Mouse (Mus musculus) heart, adult 8-10 months (tissue): ENCODE data around the gene Shisal1. TPM values are rescaled to one million over a fixed set of nuclear protein-coding genes. Genes with fewer than 3 reads are reported as not detected.

Experiments
- DNase-seq: peaks from one replicate; pipeline ENCODE4 v3.0.0; 2022; ENCODE audit warnings: low spot score
- total RNA-seq, 4 experiments: library from RNA; stranded (reverse); gene quantifications; 2 replicates each; pipeline ENCODE4 v1.2.4; 2022

The Shisal1 gene
- total RNA-seq, 4 experiments from 2014 or later, result 1.0 to 1.6 (median 1.5) TPM

DNA sequence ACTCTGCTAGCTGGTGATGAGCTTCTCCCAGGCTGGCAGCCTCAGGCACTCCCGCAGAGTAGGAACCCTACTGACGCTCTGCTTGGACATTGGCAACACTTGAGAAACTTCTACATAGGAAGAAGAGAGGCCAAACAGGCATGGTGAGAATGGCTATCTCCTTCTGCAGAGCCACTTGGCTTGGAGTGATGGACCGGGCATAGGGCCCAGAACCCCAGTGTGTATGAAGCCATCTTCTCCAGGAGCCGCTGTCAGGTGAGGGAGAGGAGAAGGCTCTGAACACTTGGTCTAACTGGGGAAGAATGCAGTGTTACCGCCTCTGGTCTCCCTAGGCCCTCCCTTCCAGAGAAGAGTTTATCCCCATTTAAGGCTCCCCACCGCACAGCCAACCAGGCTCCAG is 19.3 kb downstream of the Shisal1 start:
- DNase-seq, result no peak

DNA sequence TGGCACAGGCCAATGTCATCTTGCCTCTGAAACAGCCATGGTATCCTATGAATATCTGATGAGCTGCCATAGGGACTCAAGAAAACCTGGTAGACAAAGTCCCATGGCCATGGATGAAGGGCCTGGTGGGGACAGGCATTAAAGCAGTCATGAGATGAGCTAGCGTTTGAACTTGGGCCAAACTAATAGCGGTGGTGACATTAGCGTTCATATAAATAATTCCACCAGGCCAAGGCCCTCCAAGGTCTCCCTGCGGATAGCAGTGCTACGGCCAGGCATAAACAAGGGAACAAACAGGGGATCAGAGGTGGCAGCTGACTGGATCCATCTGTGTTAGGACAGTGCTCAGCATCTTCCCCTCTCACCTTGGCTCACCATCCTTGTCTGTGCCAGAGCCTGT is 21.2 kb downstream of the Shisal1 start:
- no peak for DNase-seq

DNA sequence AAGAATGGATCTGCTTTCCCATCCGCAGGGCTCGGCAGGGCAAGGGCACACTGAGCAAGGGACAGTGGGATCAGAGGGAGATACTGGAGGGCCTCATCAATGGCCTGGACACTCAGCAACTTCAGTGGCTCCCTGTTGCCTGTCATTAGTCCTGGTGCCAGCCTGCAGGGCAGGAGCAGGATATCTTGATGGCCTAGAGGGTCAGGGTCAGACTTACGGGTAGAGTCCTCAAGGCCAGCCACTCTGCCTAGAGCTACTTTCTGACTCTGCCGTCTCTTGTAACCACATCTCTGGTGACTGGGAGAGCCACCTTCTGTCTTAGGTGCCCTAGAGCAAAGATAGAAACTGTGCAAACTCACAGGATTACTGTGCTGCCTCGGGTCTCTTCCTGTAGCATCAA is 23.1 kb downstream of the Shisal1 start:
- no peak for DNase-seq

DNA sequence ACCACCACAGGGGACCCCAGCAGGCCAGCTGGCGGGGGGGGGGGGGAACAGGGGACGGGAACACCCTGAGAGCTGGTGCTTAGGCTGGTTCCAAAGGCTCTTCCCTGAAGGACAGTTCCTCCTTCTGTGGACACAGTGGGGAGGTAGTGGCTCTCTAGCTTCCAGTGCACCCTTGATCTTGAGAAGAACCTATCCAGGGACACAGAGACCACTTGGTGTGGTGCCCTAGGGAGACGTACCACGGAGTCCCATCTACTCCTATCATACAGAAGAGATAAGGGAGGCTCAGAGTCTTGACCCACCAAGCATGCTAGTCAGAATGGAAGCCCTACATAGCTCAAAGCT is 28.7 kb downstream of the Shisal1 start:
- no peak for DNase-seq

DNA sequence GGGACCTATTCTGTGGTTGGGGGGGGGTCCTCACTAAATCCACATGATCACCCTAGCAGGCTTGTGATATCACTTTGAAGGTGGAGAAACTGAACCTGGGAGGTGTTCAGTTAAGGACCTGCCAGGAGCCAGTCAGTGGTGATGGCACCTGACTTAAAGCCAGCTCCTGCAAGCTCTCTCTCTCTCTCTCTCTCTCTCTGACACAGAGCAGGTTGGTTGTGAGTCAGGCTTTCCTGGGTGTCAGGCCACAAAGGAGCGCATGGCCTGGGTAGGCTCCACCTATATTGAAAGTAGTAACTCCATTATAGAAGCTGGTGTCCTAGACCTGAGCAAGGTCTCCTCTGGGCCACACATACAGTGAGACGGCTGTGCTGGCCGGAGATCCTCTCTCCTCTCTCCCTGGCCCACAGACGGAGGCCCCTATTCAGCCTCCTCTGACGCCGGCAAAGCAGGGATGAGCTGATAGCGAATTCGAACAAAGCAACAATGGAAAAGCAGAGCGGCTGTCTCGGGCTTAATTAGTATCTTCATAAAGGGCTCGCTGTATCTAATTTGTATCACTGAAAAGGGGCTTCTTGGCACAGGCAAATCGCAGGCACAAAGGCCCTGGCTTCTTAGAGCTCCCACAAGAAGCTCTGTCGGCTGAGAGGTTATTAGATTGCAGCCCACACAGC is 29.2 kb downstream of the Shisal1 start:
- DNase-seq, result no peak

DNA sequence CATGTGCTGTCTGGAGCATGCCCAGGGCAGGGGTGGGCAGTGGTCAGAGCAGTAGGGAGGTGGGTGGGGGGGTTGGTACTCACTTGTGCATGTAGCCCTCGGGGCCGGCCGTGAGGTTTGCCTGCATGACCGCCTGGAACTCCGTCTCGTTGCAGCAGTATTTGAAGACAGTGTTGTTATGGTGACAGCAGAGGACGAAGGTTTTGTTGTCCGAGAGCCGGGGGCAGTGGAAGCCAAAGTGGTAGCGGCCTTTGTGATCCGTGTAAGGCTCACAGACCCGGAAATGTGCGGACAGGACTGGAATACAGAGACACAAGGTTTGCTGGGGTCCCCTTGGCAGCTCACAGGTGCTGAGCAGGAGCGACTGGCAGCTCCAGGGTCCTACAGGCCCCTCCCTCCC is 29.9 kb downstream of the Shisal1 start:
- no peak for DNase-seq

DNA sequence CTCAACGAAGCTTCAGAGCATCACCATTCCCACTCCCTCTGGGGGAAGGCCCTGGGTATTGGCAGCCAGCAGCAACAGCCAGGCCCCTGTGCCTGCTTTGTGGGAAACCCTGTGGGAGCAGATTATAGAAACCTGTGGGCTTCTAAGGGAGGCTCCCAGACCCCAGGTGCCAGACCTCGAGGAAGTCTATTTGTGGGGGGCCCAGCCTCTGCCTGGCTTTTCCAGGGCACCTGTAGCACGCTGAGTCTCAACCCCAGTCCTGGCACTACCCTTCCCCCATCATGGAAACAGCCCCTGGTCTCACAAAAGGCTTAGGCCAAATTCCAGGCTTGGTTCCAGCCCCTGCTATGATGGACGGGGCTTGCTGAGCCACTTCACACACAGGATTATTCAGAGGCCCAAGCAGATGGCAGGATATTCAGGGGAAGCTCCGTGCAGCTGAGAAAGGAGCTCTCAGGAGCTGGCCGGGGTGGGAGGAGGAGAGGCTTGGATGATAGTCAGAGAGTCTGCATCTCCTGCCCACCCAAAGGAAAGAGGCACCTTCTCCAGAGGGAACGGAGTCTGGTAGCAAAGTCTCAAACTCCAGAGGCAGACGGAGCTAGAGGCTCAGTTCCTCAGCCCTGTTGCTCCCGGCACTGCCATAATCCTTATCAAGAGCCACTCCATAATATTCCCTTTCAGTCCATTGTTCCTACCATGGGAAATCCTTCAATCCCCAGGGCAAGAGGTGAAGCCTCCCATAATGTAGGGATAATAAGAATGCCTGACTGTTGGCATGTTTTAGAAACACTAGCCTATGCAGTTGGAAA is 32.7 kb downstream of the Shisal1 start:
- no peak for DNase-seq

DNA sequence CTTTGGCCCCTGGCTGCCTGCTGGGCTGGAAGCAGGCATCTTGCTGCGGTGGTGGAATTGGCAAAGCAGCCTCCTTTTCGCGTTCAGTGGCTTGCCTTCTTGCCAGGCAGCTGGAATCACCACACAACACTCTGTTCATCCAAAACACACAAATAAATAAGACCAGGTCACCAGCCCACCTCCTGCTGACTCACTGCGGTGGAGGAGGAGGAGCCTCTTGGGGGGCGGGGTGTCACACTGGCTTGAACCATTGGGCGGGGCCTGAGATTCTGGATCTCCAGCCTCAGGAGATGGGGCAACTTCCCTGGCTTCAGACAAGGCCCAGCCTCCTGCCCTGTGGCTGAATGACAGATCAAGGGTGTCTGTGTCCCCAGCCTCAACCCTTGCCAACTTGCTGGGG is 34.5 kb downstream of the Shisal1 start:
- DNase-seq, result peak; percentile 53

DNA sequence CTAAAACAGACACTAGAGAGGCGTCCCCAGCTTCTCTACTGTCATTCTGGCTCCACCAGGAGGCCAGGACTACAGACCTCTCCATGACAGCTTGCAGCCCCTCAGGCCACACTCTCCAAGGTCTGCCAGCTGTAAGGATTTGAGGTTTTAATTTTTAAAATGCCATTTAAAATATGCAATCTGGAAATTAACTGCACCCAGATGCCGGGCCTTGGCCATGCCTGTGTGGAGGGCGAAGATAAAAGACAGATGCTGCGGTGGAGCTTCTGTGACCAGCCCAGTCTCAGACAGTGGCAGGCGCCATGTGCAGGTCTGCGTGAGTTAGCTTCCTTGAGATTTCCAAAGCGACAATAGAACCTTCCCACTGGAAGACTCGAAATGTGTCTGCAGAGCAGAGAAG is 36.8 kb downstream of the Shisal1 start:
- no peak for DNase-seq

DNA sequence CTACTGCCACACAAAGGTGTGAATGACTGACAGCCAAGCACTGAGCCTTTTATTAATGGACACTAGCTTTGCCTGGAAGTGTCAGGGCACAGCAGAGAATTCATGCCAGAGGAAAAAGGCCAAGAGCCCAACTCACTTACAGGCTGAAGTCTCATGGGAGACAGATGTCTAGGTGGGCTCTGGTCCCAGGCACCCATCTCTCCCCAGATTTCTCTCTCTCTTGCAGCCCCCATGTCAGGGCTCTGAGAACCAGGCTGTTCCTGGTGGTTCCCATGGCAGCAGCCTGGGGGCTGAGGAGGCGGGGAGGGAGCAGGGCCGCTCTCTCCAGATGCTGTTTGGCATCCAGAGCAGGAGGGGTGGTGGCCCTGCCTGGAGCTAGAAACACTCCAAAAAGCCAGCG is 38.3 kb downstream of the Shisal1 start:
- DNase-seq, result no peak

DNA sequence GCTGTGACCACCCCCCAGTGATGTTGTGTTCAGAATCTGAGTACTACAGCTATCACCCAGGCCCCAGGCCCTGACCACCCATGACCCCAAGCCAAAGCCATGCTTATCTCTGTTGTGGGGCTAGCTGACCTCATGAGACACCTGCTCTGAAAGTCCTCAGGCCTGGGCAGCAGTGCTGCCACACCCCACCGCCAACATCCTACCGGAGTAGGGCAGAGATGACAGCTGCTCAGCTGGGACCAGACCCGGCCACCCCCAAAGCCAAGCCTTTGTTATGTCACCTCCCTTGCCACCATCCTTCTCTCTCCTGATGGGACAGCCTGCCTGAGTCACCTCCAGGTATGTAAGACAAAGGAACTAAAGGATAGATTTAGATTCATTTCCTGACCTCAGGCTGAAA is 41.1 kb downstream of the Shisal1 start:
- no peak for DNase-seq

DNA sequence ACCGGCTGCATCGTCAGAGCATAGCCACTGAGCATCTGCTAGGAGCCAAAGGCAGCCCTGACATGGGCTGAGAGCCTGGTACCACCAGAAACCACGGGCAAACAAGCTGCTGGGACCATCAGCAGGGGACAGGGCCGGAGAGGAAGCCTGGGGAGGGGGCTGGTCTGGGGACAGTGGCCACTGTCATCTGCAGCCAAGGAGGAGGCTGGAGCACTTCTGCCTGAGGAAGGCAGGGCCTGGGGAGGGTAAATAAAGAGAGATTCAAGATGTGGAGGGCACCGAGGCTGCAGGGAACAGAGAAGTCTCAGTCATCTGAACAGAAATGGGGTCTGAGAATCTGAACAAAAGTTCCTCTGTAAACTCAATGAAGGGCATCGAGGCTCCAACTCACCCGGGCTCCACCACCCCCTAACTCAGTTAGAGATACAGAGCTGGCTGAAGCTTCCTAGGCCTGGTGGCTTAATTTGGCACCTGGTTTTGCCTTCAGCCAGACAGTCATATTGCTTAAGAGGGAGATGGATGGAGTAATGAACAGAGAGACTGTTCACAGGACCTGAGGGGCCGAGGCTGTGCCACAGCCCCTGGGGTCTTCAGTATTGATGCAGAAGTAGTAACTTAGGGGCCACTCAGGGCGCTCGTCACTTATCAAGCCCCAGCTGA is 43.3 kb downstream of the Shisal1 start:
- no peak for DNase-seq

DNA sequence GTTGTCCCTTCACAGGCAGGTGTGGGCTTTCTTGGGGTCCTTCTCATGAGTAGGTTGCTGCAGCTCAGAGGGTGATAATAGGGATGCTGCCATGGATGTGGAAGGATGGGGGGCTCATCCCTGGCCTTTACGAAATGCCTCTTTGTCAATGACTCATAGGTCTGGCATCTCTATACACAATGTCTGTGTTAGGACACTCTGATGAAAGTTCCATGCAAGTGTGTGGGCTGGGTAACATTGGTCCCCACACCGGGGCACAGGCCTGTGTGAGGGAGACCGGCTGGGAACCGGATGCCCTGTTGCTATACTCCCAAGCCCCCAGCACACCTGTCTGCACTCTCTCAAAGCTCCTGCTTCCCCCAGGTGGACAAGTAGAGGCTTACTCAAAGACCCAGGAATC is 48.3 kb downstream of the Shisal1 start:
- DNase-seq, result no peak

DNA sequence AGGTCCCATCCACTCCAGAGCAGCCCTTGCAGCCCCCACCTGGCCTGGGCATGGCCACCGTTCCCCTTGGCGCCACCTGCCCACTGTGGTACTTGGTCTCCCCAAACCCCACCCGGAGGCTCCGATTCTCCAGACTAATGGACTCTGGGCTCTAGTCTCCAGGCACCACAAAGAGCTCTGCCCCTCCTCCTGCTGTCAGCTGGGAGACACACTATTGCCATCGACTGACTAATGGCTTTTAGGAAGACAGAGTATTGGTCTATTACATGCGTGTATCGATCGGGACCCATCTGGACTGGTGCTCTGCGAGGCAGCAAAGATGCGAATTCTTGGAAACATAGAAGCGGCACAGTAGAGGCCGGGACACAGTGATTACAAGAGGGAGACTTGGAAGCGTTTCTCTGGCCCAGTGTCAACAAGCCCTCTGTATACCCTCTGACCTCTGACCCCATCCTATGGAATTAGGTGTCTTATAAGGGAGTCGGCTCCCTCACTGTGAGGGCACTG is 49.2 kb downstream of the Shisal1 start:
- DNase-seq, result no peak

DNA sequence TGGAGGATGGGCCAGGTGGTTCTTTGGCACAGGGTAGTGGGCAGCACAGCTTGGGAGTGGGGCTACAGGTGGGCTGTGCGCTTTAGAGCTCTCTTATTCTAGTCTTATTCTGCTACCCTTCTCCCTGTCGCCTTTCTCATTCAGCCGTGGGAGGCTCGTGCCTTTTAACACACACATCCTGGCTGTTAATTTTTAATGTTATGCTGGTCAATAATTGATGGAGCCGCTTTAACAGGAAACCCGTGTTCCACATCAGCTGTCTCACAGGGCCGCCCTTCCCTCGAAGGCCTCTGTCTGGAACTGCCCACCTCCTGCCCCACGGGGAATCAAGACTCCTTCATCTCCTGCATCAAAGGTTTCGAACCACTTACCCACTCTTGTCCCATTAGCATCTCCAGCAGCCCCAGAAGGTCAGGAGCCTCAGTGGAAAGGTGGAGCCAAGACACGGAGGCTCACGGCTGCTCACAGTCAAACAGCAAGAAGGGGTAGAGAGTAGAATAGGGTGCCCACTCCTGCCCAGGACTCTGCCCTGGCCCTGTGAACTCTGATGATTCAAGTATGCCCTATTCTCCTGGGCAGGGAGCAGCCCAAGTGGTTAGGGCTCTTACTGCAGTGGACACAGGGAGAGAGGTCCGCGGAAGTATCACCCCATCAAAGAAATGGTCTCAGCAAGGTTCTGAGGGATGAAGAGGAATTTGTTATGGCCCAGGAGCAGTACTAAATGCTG is 51.4 kb downstream of the Shisal1 start:
- no peak for DNase-seq

DNA sequence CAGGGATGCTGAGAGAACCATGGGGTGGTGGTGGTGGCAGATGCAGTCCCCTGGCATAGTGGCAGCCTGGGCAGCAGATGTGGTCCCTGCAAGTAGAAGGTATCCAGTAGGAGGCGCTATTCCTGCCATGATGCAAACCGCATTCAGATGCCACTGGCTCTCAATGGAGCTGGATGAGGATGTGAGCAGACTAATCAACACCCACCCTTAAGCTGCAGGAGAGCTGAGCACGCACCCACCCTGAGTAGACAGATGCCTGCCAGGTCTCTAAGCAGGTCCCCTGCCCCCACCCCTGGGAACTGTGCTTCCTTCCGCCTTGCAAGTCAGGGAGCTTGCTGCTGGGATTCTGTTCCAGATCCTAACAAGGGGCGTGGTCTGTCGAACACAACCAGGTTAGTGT is 53.6 kb downstream of the Shisal1 start:
- no peak for DNase-seq

DNA sequence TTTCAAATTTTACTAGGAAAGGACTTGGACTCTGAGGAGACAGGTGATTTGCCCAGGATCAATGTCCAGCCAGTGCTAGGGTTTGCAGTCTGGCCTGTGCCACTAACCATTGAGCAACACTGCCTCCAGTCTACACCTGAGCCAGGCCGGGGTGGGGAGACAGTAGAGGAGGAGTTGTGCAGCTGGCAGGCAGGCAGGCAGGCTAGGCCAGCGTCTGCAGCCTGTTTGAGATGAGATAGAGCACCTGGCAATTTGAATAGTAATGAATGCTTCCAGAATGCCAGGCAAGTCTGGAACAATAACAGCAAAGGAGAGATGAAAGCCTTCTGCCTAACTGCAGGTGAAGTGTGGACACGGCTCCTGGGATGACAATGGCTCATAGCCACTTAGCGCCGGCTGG is 54.1 kb downstream of the Shisal1 start:
- DNase-seq, result no peak

DNA sequence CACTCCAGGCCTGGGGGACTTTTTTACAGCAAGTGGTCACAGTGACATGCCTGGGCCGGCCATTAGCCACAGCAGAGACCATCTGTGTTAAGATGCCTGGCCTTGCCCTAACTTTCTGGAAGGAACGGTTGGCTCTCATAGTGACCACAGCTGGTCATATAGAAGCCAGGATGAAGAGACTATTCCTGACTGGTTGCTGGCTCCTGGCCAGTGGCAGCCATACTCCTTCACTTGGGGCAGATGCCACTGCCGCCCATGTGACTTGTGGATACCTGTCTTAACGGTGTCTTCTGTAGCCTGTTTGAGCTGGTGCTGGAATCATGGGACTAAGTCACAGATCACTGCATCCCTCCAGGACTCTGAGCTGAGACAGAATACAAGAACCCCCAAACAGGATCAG is 54.8 kb downstream of the Shisal1 start:
- DNase-seq, result no peak

DNA sequence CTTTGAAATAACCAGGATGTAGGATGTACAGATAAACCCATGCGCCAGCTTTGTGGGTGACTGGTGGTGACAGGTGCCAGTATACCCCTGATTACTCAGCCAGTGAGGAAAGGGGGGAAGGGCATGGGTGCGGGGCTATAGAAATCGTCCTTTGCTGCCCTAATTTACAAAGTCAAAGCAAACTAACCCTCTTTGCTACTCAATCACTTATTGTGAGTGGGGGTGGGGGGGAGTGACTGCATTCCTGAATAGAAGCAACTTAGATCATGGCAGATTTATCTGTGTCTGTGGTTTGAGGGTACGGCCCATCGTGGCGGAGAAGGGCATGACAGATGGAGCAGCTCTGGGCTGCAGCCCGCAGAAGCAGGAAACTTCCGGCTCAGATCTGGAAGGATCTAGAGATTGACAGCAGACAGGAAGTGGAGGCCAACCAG is 58.2 kb downstream of the Shisal1 start:
- DNase-seq, result no peak

DNA sequence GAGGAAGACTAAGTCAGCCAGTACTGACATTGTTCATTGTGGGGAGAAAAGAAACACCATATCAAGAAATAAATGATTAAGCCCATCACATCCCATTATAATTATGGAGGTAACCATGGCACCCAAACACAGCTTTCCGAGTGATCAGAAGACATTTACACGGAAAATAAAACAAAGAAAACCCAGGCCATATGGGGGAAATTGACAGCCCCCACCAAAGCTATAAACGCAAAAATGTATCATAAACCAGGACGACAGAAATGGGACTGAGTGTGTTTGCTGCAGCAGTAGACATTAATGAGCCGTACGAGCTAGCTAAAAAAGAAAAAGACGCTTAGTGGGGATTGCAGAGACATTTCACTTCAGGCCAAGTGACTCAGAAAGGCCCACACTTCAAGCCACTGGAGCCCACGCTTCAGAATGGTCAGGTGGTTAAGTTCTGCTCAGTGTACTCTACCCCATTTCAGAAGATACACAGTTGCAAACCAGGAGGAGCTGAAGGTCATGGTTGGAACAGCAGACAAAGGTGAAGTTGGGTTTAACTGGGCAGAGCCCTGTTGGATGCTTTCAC is 60.8 kb downstream of the Shisal1 start:
- no peak for DNase-seq

DNA sequence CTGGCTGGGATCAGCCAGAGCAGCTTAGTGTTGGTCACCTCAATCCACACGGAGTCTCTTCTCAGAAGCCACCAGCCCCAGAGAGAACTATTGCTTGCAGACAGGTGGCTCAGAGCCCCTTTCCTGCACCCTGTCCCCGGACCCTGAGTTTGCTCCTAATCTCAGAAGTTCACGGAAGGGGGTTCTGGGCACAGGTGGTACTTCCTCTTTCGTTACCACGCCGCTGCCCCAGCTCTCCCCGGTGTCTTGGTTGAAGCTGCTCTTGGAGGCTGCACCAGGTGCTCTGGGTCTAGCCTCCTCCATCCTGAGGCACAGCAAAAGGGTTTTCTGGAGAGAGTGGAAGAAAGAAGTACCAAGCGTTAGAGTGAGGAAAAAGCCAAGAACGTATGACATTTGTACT is 62.8 kb downstream of the Shisal1 start:
- no peak for DNase-seq

DNA sequence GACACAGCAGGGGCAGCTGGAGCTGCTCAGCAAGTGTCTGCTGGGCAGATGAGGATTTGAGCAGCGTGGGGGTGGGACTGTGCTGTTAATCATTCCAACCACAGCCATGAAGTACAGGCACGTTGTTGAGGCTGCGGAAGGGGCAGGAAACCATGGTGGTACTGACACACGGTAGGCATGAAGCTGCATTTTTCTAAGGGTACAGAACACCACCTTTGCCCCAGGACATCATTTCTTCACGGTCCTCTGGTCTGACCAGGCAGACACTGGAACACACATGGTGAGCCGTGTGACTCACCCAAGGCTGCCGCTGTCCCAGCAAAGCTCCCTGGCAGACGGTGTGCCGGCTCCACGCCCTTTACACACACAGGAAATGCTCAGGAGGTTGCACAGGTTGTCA is 66.7 kb downstream of the Shisal1 start:
- DNase-seq, result no peak
